Mouse (Mus musculus): ENCODE data around the gene Hist1h4m.
"Not testable (repeated sequence)": the region's sequence is repeated elsewhere in the genome, so short reads cannot be mapped to it uniquely, and the experiment has no call there.

Hist1h4m gene

DNA sequence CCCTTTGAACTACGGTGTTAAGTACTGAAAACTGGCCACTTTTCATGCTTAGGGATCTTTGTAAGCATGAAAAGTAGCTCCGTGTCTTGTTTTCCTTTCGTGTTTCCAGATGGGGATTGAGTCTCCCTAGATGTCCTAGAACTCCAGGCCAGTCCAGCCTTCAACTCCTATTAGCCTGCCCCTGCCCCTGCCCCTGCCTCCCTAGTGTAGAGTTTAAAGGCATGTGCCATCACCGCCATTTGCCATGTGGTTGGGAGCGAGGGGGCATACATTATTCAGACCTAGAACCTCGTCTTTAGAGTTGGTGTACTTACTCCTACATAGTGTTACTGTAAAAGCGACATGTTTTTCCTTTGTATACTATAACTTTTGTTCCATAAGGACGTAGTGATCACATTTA, 472 bp upstream of the Hist1h4m start:
- DNase-seq (ENCODE audit: low spot score in 2 of 2), result not testable (repeated sequence)

GRCm38 (mm10) chr13:21812092-21812491, 546 bp downstream of the Hist1h4m start:
- not testable (repeated sequence) for DNase-seq (ENCODE audit: low spot score in 2 of 2)

GRCm38 (mm10) chr13:21820082-21820890, 8.7 kb downstream of the Hist1h4m start:
- not testable (repeated sequence) for DNase-seq (ENCODE audit: low spot score in 2 of 2)

DNA sequence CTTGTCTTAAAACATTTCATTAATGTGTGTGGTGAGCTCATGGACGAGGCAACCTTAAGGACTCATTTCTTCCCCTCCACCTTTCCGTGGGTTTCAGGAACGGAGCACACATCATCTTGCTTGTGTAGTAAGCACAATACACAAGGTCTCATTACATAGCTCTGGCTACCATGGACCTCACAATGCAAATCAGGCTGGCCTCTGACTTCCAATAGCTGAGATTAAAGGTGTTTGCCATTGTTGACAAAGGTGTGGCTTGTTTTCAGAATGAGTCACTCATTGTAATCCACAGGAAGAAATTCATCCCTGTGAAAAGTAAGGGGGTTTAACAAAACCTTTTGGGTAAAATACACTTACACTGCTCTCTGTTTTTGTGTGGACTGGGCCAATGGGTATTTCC, 17.0 kb downstream of the Hist1h4m start:
- DNase-seq (ENCODE audit: low spot score in 2 of 2), result no peak

DNA sequence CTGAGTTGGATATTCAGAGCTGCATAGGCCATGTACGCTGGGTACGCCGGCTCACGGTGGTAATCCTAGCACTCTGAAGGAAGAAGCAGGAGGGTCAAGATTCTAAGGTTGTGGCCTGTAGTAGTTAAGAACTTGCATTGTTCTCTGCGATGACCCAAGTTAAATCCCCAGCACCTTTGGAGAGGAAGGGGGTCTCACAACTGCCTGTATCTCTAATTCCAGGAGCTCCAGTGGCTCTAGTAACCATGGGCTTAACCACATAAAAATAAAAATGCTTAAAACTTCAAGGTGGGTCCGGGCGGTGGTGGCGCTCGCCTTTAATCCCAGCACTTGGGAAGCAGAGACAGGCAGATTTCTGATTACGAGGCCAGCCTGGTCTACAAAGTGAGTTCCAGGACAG, 18.8 kb downstream of the Hist1h4m start:
- DNase-seq (ENCODE audit: low spot score in 2 of 2), result no peak

DNA sequence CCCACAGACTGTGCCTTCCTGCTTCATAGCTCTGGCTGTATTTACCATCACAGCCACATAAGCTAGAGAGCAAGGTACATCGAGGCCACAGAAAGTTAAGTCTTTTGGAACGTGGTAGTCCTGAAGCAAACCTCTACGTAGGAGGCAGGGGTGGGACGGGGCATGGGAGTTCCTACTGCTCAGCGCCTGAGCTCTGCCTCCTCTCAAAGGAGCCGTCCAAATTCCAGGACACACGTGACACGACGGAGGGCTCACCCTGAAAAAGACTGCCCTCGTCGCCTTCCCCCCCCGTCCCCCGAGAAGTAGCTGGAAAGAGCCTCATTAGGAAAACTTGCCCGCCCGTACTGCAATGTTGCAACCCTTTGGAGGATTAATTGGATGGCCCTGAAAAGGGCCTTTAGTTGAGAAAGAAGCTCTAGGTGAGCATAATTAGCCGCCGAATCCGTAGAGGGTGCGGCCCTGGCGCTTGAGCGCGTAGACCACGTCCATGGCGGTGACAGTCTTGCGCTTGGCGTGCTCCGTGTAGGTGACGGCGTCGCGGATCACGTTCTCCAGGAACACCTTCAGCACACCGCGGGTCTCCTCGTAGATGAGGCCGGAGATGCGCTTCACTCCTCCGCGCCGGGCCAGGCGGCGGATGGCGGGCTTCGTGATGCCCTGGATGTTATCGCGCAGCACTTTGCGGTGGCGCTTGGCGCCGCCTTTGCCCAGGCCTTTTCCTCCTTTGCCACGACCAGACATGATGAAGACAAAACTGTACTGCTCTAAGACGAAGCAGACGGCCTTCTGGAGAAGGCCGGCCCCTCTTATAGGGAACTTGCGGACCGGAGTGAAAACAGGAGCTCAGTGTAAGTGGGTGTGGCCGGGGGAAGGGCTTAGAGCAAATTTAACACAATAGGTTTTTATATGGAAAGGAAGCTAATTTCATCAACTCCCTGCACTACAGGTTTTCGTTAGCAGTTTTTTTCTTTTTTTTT, 20.2 kb downstream of the Hist1h4m start, which contains the start of gene Hist1h4n:
Gene Hist1h4n, minus strand, starts transcription at position 779 of the 977 bp plus-strand sequence.
- DNase-seq (ENCODE audit: low spot score in 2 of 2), result peak in 1 of 2 experiments; percentile 17

DNA sequence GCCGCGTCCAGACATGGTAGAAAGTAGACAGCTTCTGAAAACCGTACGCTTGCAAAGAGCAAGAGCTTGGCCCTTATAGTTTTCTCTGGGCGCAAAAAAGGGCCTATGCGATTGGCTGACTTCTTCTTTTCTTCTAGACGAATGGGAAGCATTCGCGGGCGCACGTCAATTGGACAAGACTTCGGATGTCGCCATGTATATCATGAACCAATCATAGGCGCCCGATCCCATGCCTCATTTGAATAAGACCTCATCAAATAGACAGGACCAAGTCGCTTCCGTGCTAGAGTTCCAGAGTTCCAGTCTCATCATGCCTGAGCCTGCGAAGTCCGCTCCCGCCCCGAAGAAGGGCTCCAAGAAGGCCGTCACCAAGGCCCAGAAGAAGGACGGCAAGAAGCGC, 21.9 kb downstream of the Hist1h4m start, which contains the start of the genes Hist1h2ap and Hist1h2br:
Gene Hist1h2ap, minus strand, starts transcription at position 47 of the 400 bp plus-strand sequence.
Gene Hist1h2br, plus strand, starts transcription at position 283 of the 400 bp plus-strand sequence.
- not testable (repeated sequence) for DNase-seq (ENCODE audit: low spot score in 2 of 2)

- not testable (repeated sequence) for DNase-seq (ENCODE audit: low spot score in 2 of 2)
Measured at GRCm38 (mm10) chr13:21840508-21840907, 29.0 kb downstream of the Hist1h4m start.

DNA sequence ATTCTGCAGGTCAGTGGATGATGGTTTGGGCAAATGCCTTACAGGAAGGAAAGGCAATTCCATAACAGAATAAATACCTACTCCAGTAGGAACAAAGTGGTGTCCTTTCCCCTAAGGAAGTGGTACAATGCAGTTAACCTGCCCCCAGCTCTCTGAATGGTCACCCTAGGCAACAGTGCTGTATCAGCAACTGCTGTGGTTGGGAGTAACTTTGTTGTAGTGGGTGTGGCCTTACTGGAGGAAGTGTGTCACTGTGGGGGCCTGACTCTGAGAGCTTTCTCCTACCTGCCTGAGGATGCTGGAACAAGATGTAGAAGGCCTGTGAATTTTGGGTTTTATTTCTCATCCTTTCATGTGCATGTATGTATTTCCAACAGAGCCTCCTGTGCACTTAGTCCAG, 34.8 kb downstream of the Hist1h4m start:
- DNase-seq (ENCODE audit: low spot score in 2 of 2), result not testable (repeated sequence)

GRCm38 (mm10) chr13:21847883-21848282, 36.3 kb downstream of the Hist1h4m start:
- no peak for DNase-seq (ENCODE audit: low spot score in 2 of 2)

DNA sequence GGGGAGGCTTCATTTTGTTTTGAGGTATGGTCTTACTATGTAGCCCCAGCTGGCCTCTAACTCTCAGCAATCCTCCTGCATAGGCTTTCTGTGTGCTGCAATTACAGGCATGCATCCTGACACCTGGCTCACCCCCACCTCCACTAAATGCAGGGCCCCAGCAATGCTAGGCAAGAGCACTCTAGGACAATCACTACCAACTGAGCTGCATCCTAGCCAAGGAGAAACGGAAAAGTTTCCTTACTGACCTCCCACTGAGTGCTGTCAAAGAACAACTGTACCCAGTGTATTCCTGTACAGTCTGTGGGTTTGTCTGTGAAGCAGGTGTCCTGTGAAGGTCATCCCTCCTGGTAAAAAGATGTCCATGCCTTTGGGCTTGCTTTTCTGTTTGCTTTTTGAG, 39.1 kb downstream of the Hist1h4m start:
- not testable (repeated sequence) for DNase-seq (ENCODE audit: low spot score in 2 of 2)

DNA sequence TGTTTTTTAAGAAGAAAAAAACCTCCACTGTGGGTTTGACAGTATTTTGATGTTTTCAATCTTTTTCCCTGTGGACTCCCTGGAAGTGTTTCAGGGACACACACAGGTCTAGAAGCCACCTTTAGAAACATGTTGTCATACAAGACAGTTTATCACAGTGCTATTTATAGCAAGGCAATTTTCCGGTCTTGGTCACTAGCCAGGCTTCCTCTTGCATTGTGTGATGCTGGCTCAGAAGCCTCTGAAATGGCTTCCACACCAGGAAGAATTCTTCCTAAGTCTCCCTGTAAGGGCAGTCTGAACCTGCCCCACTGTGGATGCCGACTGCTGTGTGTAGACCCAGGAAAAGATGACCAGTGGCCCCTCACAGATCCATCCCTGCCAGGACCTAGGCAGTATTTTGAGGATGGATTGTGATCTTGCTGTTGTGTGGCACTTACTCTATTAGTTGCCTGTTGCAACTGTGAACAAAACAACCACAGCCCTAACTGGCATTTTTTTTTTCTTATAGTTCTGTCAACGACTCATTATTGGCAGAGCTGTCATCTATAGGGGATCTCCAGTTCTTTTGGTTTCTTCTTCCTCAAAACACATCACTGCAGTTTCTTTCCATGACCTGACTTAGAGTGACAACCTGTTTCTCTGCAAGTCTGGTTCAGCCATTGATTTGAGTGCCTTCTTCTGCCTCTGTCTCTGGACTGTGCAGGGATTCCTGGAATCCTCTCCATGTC, 40.8 kb downstream of the Hist1h4m start:
- no peak for DNase-seq (ENCODE audit: low spot score in 2 of 2)

DNA sequence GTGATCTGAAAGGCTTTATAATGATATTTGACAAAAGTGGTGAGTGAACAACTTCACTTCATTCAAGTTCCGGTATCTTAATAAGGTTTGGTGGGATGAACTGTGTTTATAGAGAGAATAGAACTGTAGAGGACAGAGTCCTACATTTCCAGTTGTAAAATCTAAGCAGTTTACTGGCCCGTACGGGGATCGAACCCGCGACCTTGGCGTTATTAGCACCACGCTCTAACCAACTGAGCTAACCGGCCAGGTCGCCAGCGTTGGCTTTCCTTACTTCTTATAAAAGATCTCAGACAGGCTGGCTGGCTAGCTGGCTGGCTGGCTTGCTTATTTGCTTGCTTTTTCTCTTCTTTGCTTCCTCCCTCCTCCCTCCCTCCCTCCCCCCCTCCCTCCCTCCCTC, 43.6 kb downstream of the Hist1h4m start:
- peak; percentile 84 to 86 for DNase-seq (ENCODE audit: low spot score in 2 of 2)

- DNase-seq (ENCODE audit: low spot score in 2 of 2), result peak; percentile 12 to 57
Measured at GRCm38 (mm10) chr13:21855698-21856162, 44.2 kb downstream of the Hist1h4m start.

DNA sequence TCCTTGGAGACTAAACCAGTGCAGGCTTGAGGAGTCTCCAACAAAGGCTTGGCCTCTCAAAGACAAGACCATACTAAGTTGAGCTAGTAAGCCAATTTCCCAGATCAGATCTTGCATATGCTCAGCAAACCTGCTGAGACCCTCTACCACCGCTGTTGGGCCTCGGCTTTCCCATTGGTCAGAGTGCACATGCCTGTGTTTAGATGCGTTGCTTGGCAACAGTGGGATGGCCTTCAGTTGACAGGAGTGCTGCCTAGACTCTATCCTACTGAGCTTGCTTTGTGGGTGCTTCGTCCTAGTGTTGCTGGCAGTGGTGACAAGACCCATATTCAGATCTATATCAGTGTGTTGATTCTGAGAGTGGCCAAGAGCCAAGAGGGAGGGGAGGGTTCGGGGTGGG, 50.1 kb downstream of the Hist1h4m start:
- no peak for DNase-seq (ENCODE audit: low spot score in 2 of 2)
